Mouse (Mus musculus) activated CD4-positive, CD25-positive, alpha-beta regulatory T cell, adult 4 months (primary cell): ENCODE data around the gene Ggta1. TPM values are rescaled to one million over a fixed set of nuclear protein-coding genes. Genes with fewer than 3 reads are reported as not detected.

Experiments
- ATAC-seq: one replicate; pipeline ENCODE4 v1.8.0; 2017
- polyA plus RNA-seq, 2 experiments: library from polyadenylated mRNA; unstranded; fragments of 100-300 nt; shearing (Covaris generic); gene quantifications; one replicate each; pipeline ENCODE4 v1.2.1; 2017

The Ggta1 gene
- polyA plus RNA-seq, 2 experiments from 2014 or later, result 19.3 to 23.3 TPM

GRCm38 (mm10) chr2:35490458-35491111 lies 27.6 kb upstream of the Ggta1 start:
- ATAC-seq, result no peak

GRCm38 (mm10) chr2:35487700-35488099 lies 24.7 kb upstream of the Ggta1 start:
- no peak for ATAC-seq

DNA sequence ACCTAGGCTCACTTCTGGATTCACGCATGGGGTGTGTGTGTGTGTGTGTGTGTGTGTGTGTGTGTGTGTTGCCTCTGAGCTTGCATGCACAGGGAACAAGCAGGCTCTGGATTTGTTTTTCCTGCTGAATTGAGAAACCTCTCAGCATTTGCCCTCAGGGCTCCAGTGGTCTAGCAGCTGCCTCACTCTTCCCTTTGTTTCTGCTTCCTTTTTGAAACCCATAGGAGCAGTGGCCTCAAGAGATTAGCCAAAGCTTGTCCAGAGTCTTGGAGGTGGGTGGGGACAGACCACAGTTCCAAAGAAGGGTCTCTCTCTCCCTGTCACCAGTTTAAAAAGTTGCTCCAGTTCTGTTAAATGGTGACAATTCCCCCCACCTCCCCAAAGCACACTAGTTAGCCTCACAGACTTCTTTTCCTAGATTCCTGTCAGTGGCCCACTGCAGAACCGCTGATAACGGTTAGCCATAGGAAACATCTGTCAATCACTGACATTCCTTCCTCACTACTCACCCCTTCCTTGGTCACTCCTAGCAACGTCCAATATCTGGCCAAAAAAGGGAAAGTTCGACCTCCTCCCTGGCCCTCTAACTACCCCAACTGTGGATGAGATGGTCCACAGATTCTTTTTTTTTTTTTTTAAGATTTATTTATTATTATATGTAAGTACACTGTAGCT lies 24.1 kb upstream of the Ggta1 start:
- no peak for ATAC-seq

GRCm38 (mm10) chr2:35484102-35484501 lies 21.1 kb upstream of the Ggta1 start:
- ATAC-seq, result no peak

DNA sequence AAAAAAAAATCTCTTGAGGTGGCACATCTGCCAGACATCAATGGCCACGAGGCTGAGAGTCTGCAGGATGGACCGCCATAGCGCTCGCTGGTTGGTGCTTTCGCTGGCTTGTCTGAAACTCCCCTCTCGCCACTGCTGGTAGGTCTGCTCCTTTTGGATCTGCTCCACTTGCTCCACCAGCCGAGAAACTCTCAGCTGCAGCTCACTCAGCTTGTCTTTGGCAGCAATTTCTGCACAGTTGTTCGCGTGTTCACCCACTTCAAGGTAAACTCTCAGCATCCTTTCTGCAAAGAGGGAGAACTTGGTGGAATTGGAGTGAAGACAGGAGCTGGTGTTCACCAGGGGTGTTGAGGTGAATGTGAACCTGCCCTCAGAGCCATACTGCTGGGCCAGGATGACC lies 20.4 kb upstream of the Ggta1 start:
- no peak for ATAC-seq

- ATAC-seq, result no peak
Measured at GRCm38 (mm10) chr2:35481322-35481990, 18.4 kb upstream of the Ggta1 start.

- ATAC-seq, result peak; percentile 55
Measured at GRCm38 (mm10) chr2:35480073-35480472, 17.0 kb upstream of the Ggta1 start.

DNA sequence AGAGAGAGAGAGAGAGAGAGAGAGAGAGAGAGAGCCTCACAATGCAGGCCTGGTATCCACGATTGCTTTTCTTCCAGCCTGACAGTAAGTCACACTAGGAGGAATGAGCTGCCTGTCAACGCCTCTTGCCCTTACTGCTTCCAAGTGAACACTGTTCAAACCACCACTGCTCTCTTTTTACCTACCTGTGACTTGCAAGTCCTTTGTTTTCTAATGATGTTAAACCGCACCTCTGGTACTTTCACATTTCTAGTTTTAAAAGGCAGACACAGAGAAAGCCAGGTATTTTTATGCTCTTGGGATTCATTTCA lies 15.7 kb upstream of the Ggta1 start:
- peak; percentile 25 for ATAC-seq

GRCm38 (mm10) chr2:35477999-35478811 lies 15.2 kb upstream of the Ggta1 start:
- ATAC-seq, result no peak

DNA sequence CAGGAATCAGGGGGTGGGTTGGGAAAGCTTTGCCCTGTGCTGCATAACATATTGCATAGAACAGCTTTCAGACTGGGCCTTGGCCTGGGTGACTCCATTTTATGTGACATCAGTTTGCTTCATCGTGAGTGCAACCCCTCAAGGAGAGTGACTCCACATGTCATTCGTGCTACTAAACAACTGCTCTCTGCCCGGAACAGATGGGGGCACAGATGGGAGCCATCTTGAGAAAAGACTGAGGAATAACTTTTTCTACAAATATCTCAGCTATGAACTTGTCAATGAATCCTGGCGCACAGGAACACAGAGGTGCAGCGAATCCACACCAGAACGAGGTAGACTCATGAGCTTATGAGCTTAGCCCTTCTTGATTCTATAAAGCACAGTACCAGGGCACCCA lies 14.3 kb upstream of the Ggta1 start:
- ATAC-seq, result no peak

GRCm38 (mm10) chr2:35474916-35475315 lies 11.9 kb upstream of the Ggta1 start:
- ATAC-seq, result no peak

GRCm38 (mm10) chr2:35469266-35469665 lies 6.2 kb upstream of the Ggta1 start:
- ATAC-seq, result no peak

DNA sequence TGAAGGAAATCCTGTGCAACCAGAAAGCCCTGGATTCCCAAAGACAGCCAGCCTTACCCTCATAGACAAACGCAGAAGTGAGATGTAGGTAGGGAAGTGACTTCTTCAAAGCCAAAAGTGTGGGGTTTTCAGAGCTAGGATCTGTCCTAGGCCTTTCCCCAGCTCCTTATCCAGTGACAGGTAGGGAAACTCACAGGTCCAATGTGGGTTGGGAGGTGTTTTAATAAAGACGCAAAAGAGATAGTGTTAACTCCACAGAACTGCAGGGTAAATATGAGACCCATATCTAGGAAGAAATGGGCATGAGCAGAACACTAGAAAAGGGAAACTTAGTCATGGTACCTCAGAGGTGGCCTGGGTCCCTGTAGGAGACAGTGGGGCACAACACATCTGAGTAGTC lies 5.2 kb upstream of the Ggta1 start:
- no peak for ATAC-seq

DNA sequence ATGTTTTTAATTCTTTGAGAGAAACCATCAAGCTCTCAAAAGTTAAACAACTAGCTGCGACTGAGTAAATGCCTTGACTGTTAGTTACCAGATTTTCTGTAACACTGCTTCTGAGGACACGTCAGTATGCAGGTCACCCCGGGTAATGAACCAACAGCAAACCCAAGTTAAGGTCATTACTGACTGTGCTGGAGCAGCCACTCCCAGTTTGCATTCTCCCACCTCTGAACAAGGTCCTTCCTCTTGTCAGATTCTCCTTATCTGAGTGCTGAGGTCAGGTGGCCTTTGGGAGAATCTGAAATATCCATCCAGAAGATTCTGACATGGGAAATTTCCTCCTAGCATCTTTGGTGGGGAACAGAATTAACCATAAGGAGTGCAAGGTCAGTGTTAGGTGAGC lies 4.8 kb upstream of the Ggta1 start:
- ATAC-seq, result no peak

GRCm38 (mm10) chr2:35465677-35466076 lies 2.6 kb upstream of the Ggta1 start:
- ATAC-seq, result no peak

GRCm38 (mm10) chr2:35464548-35464947 lies 1.5 kb upstream of the Ggta1 start:
- peak; percentile 16 for ATAC-seq

DNA sequence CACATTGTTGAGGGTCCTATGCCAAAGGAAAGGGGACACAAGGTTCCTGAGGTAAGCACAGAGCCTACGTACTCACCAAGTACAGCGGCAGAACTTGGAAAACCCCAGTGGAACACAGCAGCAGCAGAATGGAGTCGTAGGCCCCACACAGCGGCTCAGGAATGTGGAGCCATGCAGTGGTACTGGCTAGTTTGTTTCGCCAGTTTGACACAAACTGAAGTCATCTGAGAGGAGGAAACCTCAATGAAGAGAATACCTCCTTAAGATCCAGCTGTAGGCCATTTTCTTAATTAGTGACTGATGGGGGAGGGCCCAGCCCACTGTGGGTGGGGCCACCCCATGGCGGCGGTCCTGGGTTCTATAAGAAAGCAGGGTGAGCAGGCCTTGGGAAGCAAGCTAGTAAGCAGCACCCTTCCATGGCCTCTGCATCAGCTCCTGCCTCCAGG lies 1.1 kb upstream of the Ggta1 start:
- no peak for ATAC-seq

- peak; percentile 53 for ATAC-seq
Measured at GRCm38 (mm10) chr2:35463372-35464088, 499 bp upstream of the Ggta1 start.

- ATAC-seq, result no peak
Measured at GRCm38 (mm10) chr2:35461971-35462787, 852 bp downstream of the Ggta1 start.

GRCm38 (mm10) chr2:35461131-35461947 lies 1.7 kb downstream of the Ggta1 start:
- ATAC-seq, result peak; percentile 82
